Mouse (Mus musculus) kidney, adult 2 months (tissue): ENCODE measurements around the gene Mettl26. TPM values are rescaled to one million over a fixed set of nuclear protein-coding genes. Genes with fewer than 3 reads are reported as not detected.

Source experiments
- DNase-seq: peaks from one replicate; pipeline ENCODE4 v3.0.0; 2021
- H3K27ac ChIP-seq: fragments of 200-500 bp; 2 replicates; pipeline ENCODE4 v1.5.1; 2012; ENCODE audit warnings: low read depth, low read length, control low read depth, inconsistent platforms; ENCODE audit not compliant: insufficient read depth
- H3K27me3 ChIP-seq: fragments of 200-500 bp; replicated peaks from 2 replicates; pipeline ENCODE4 v1.6.1; 2012; ENCODE audit warnings: mild to moderate bottlenecking, moderate library complexity, low read length, inconsistent platforms; ENCODE audit not compliant: control insufficient read depth, insufficient read depth
- H3K36me3 ChIP-seq: fragments of 200-500 bp; 2 replicates; pipeline ENCODE4 v1.6.1; 2012; ENCODE audit warnings: mild to moderate bottlenecking, moderate library complexity, low read length, inconsistent platforms; ENCODE audit not compliant: control insufficient read depth, insufficient read depth
- H3K4me1 ChIP-seq: fragments of 200-500 bp; 2 replicates; pipeline ENCODE4 v1.6.1; 2011; ENCODE audit warnings: low read length; ENCODE audit not compliant: control insufficient read depth, insufficient read depth
- H3K4me3 ChIP-seq: fragments of 200-500 bp; 2 replicates; pipeline ENCODE4 v1.5.1; 2011; ENCODE audit warnings: mild to moderate bottlenecking, low read depth, low read length, control low read depth; ENCODE audit not compliant: insufficient read depth
- CTCF ChIP-seq: fragments of 200-500 bp; conservative IDR thresholded peaks from 2 replicates; pipeline ENCODE4 v1.5.1; 2011; ENCODE audit warnings: low read depth, mild to moderate bottlenecking, control low read depth, low read length, moderate library complexity, mixed read lengths; ENCODE audit not compliant: insufficient read depth, insufficient read length
- POLR2A ChIP-seq: fragments of 200-500 bp; IDR thresholded peaks from one replicate; pipeline ENCODE4 v1.6.1; 2011; ENCODE audit warnings: low read depth, low read length, control low read depth
- WGBS: fragments of 180-500 bp; shearing (Covaris S2); methylation state at CpG from one replicate; pipeline ENCODE4 v1.1.7; 2018; 5-methylcytosine and 5-hydroxymethylcytosine counted together
- polyA plus RNA-seq: library from polyadenylated mRNA; depleted of rRNA; stranded (reverse); fragments of >200 nt; gene quantifications from 2 replicates; pipeline ENCODE4 v1.2.3, GENCODE M21; 2012

Mettl26 gene
- polyA plus RNA-seq, 1 experiment, result 509 TPM

GRCm38 (mm10) chr17:25903061-25903460 is 28.2 kb downstream of the Mettl26 start:
- no peak for DNase-seq
- TF ChIP-seq CTCF (no peak), POLR2A (no peak)
- Histone ChIP-seq H3K36me3 (no peaks in the 10 kb centered on the region), H3K4me1 (no peaks in the 10 kb centered on the region), H3K27me3 (no peaks in the 10 kb centered on the region), H3K4me3 (no peak overlapping the region), H3K27ac (no peak overlapping the region)
- 90% methylated on average over 3 of the region's 3 CpGs for WGBS

GRCm38 (mm10) chr17:25907640-25908039 is 32.8 kb downstream of the Mettl26 start:
- Histone ChIP-seq H3K27me3 (no peaks in the 10 kb centered on the region), H3K4me1 (peaks cover 10% of the 10 kb centered on the region), H3K36me3 (no peaks in the 10 kb centered on the region), H3K27ac (no peak overlapping the region), H3K4me3 (no peak overlapping the region)
- TF ChIP-seq POLR2A, result no peak
- TF ChIP-seq CTCF, result no peak
- 82% methylated on average over 2 of the region's 2 CpGs for WGBS
- DNase-seq, result no peak

- H3K36me3 ChIP-seq, result no peaks in the 10 kb centered on the region
- H3K4me3 ChIP-seq, result no peak overlapping the region
- peak; percentile 63 for DNase-seq
- H3K27ac ChIP-seq, result no peak overlapping the region
- no peaks in the 10 kb centered on the region for H3K27me3 ChIP-seq
- TF ChIP-seq CTCF (no peak), POLR2A (no peak)
- WGBS, result 64% methylated on average over 4 of the region's 4 CpGs
- H3K4me1 ChIP-seq, result peaks cover 25% of the 10 kb centered on the region
Measured at GRCm38 (mm10) chr17:25911816-25912215, 36.9 kb downstream of the Mettl26 start.

GRCm38 (mm10) chr17:25913186-25913876 is 38.5 kb downstream of the Mettl26 start:
- whole genome bisulfite sequencing, result 47% methylated on average over 14 of the region's 14 CpGs
- DNase-seq, result peak; percentile 54
- Histone ChIP-seq H3K36me3 (no peaks in the 10 kb centered on the region), H3K4me3 (peak overlapping the region; percentile 20; the same call in 1 of the 2 replicates), H3K27ac (peak overlapping the region; percentile 86), H3K27me3 (no peaks in the 10 kb centered on the region), H3K4me1 (peaks cover 25% of the 10 kb centered on the region)
- TF ChIP-seq CTCF (no peak), POLR2A (no peak)

- Histone ChIP-seq H3K4me3 (no peak overlapping the region), H3K27ac (peak overlapping the region; percentile 86), H3K4me1 (peaks cover 30% of the 10 kb centered on the region), H3K36me3 (no peaks in the 10 kb centered on the region), H3K27me3 (no peaks in the 10 kb centered on the region)
- peak; percentile 46 for DNase-seq
- TF ChIP-seq CTCF (no peak), POLR2A (no peak)
- 38% methylated on average over 1 of the region's 1 CpGs for WGBS
Measured at GRCm38 (mm10) chr17:25913877-25914275, 39.0 kb downstream of the Mettl26 start.

GRCm38 (mm10) chr17:25914295-25914694 is 39.4 kb downstream of the Mettl26 start:
- WGBS, result 66% methylated on average over 4 of the region's 4 CpGs
- no peak overlapping the region for H3K4me3 ChIP-seq
- no peak for DNase-seq
- H3K27ac ChIP-seq, result peak overlapping the region; percentile 43
- H3K4me1 ChIP-seq, result peaks cover 30% of the 10 kb centered on the region
- no peaks in the 10 kb centered on the region for H3K36me3 ChIP-seq
- H3K27me3 ChIP-seq, result no peaks in the 10 kb centered on the region
- no peak for TF ChIP-seq POLR2A
- TF ChIP-seq CTCF, result no peak

GRCm38 (mm10) chr17:25916931-25917647 is 42.2 kb downstream of the Mettl26 start:
- TF ChIP-seq CTCF (no peak), POLR2A (no peak)
- H3K27ac ChIP-seq, result no peak overlapping the region
- H3K4me1 ChIP-seq, result peaks cover 23% of the 10 kb centered on the region
- WGBS, result 73% methylated on average over 8 of the region's 8 CpGs
- no peaks in the 10 kb centered on the region for H3K36me3 ChIP-seq
- no peak for DNase-seq
- no peaks in the 10 kb centered on the region for H3K27me3 ChIP-seq
- no peak overlapping the region for H3K4me3 ChIP-seq
